ENCODE assay signal across 8 mouse cellular contexts in the genomic region with DNA sequence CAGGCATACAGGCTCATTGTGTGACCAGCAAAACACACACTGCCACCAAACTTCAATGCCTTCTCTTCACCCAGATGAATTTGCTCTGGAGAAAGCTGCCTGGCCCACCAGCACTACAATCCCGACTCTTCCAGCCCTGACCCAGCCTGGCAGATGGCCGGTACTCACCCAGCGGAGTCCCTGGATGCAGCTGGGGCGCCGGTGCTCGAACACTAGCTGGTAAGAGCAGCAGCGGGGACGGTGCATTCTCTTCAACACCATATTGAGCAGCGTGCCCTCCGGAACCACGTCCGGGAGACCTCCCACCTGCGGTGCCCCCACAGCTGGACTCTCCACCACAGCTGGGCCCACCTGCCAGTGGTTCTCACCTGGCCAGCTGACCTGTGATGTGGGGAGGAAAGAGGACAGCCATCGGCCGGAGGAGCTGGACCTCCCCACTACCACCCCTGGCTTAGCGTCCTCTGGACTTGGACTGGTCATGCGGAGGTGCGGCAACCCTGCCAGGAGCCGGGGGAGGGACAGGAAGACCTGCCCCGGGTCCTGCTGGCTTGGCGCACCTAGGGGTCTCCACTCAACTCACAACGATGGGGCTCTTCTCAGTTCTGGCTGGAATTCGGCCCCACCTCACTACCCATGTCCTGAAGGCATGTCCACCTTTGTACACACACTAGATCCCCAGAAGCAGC. TPM values are rescaled to one million over a fixed set of nuclear protein-coding genes. Genes with fewer than 3 reads are reported as not detected.
DNase-seq lines count a peak whose midpoint lies in the region; ATAC-seq and TF ChIP-seq lines count a peak whose summit lies in the region.

No protein-coding gene starts in this region.

- H3K27me3 ChIP-seq in ES-Bruce4 (ENCODE audit: control insufficient read depth, insufficient read depth, low read length, poor library complexity, severe bottlenecking), result no peaks in the 10 kb centered on the region
- H3K27me3 ChIP-seq in hindbrain, embryonic 14.5 days (ENCODE audit: control insufficient read depth, insufficient read depth, low read length), result peaks cover 24% of the 10 kb centered on the region
- peaks cover 50% of the 10 kb centered on the region for H3K27me3 ChIP-seq in liver, embryonic 11.5 days (replicated peaks; ENCODE audit: control insufficient read depth, insufficient read depth, low read length)
- H3K27me3 ChIP-seq in stomach, embryonic 15.5 days (replicated peaks), result peaks cover 21% of the 10 kb centered on the region

- H3K9me3 ChIP-seq in ES-Bruce4 (replicated peaks; ENCODE audit: control insufficient read depth, insufficient read depth, low read length, poor library complexity, severe bottlenecking), result no peaks in the 10 kb centered on the region
- no peaks in the 10 kb centered on the region for H3K9me3 ChIP-seq in hindbrain, embryonic 14.5 days (ENCODE audit: control insufficient read depth, low read length)
- H3K9me3 ChIP-seq in liver, embryonic 11.5 days (ENCODE audit: control insufficient read depth, low read length), result no peaks in the 10 kb centered on the region
- H3K9me3 ChIP-seq in stomach, embryonic 15.5 days, result no peaks in the 10 kb centered on the region

- H3K4me2 ChIP-seq in hindbrain, embryonic 14.5 days (replicated peaks), result peak overlapping the region; percentile 83
- H3K4me2 ChIP-seq in liver, embryonic 11.5 days, result peak overlapping the region; percentile 90
- peak overlapping the region; percentile 97 for H3K4me2 ChIP-seq in stomach, embryonic 15.5 days

- WGBS in hindbrain, embryonic 14.5 days, result 4% methylated on average over 23 of the region's 23 CpGs
- WGBS in liver, embryonic 11.5 days, result 10% methylated on average over 23 of the region's 23 CpGs
- 12% methylated on average over 23 of the region's 23 CpGs for WGBS in stomach, embryonic 15.5 days

- no peak for TF ChIP-seq CTCF in ES-Bruce4 (IDR thresholded peaks at IDR 0.05; ENCODE audit: low read depth, low read length)

- no peak overlapping the region for H3K9ac ChIP-seq in ES-Bruce4 (ENCODE audit: low read depth, poor library complexity, severe bottlenecking)
- H3K9ac ChIP-seq in hindbrain, embryonic 14.5 days, result peak overlapping the region; percentile 52
- no peak overlapping the region for H3K9ac ChIP-seq in liver, embryonic 11.5 days (ENCODE audit: low read depth, low read length)
- H3K9ac ChIP-seq in stomach, embryonic 15.5 days, result peak overlapping the region; percentile 12; the same call in 1 of the 2 replicates

- TF ChIP-seq POLR2A in ES-Bruce4 (IDR thresholded peaks at IDR 0.05; ENCODE audit: insufficient read depth, low read length), result no peak

- H3K27ac ChIP-seq in ES-Bruce4 (ENCODE audit: insufficient read depth, low read length), result no peak overlapping the region
- peak overlapping the region; percentile 65 for H3K27ac ChIP-seq in hindbrain, embryonic 14.5 days
- H3K27ac ChIP-seq in liver, embryonic 11.5 days (ENCODE audit: low read depth, low read length), result peak overlapping the region; percentile 21; the same call in 1 of the 2 replicates
- H3K27ac ChIP-seq in stomach, embryonic 15.5 days, result 0 out of 2 replicates have a peak overlapping the region, but pooled peaks have one; percentile 14

- peak; percentile 43; the same call in 1 of the 2 replicates for ATAC-seq in hindbrain, embryonic 14.5 days (ENCODE audit: low FRiP score)
- 0 out of 2 replicates have a peak, but pooled peaks have one; percentile 5 for ATAC-seq in liver, embryonic 11.5 days (replicated peaks; ENCODE audit: low FRiP score)
- ATAC-seq in stomach, embryonic 15.5 days (ENCODE audit: insufficient read depth, low FRiP score, low read depth), result no peak
- ATAC-seq in megakaryocyte progenitor cell, adult 5-6 weeks (replicated peaks; ENCODE audit: poor library complexity), result no peak

- DNase-seq in embryo, embryonic 11 days, result peak; percentile 39
- no peak for DNase-seq in embryo, embryonic 9.5 days (ENCODE audit: extremely low spot score)
- DNase-seq in hindbrain, embryonic 14.5 days (ENCODE audit: low spot score), result no peak
- DNase-seq in liver, embryonic 11.5 days (ENCODE audit: low spot score), result no peak
- no peak for DNase-seq in embryo, embryonic 10.5 days (ENCODE audit: low spot score)

- no peaks in the 10 kb centered on the region for H3K36me3 ChIP-seq in ES-Bruce4 (ENCODE audit: control insufficient read depth, insufficient read depth, low read length, poor library complexity, severe bottlenecking)
- no peaks in the 10 kb centered on the region for H3K36me3 ChIP-seq in hindbrain, embryonic 14.5 days (replicated peaks; ENCODE audit: control insufficient read depth, insufficient read depth)
- no peaks in the 10 kb centered on the region for H3K36me3 ChIP-seq in liver, embryonic 11.5 days (ENCODE audit: control insufficient read depth, insufficient read depth, low read length)
- no peaks in the 10 kb centered on the region for H3K36me3 ChIP-seq in stomach, embryonic 15.5 days

- H3K4me1 ChIP-seq in ES-Bruce4 (ENCODE audit: control insufficient read depth, insufficient read depth, low read length), result peaks cover 10% of the 10 kb centered on the region
- peaks cover 22% of the 10 kb centered on the region for H3K4me1 ChIP-seq in hindbrain, embryonic 14.5 days (replicated peaks; ENCODE audit: control insufficient read depth, insufficient read depth, low read length)
- peaks cover 17% of the 10 kb centered on the region for H3K4me1 ChIP-seq in liver, embryonic 11.5 days (replicated peaks; ENCODE audit: control insufficient read depth, insufficient read depth, low read length)
- peaks cover 24% of the 10 kb centered on the region for H3K4me1 ChIP-seq in stomach, embryonic 15.5 days

- no peak for TF ChIP-seq EP300 in ES-Bruce4 (IDR thresholded peaks at IDR 0.05; ENCODE audit: insufficient read depth, low read depth, low read length)

- H3K4me3 ChIP-seq in ES-Bruce4 (ENCODE audit: low read depth, low read length), result peak overlapping the region; percentile 71
- H3K4me3 ChIP-seq in hindbrain, embryonic 14.5 days (replicated peaks; ENCODE audit: low read length), result peak overlapping the region; percentile 35
- H3K4me3 ChIP-seq in liver, embryonic 11.5 days (ENCODE audit: low read depth, low read length), result peak overlapping the region; percentile 53
- peak overlapping the region; percentile 55 for H3K4me3 ChIP-seq in stomach, embryonic 15.5 days (replicated peaks)

RNA-seq across cellular contexts. Expression of a gene that starts 1.0 kb away (rescaled TPM):
- polyA plus RNA-seq in ES-Bruce4 (2011; ENCODE audit: insufficient read depth, insufficient read length, low read depth, missing spikeins), result 3.1 and 3.5 TPM in 2 replicates
- 7.3 and 9.6 TPM in 2 replicates for polyA plus RNA-seq in hindbrain, embryonic 14.5 days (2014; fragmentation: Nextera tagmentation; extraction: Ambion mirVana)
- polyA plus RNA-seq in liver, embryonic 11.5 days (2014; fragmentation: Nextera tagmentation; extraction: Ambion mirVana), result 4.1 and 4.5 TPM in 2 replicates
- polyA plus RNA-seq in stomach, embryonic 15.5 days (2015; fragmentation: Nextera tagmentation; extraction: Ambion mirVana), result 9.0 and 10.0 TPM in 2 replicates
- total RNA-seq in megakaryocyte progenitor cell, adult 5-6 weeks (2015), result 4.0 and 4.5 TPM in 2 replicates
- total RNA-seq in megakaryocyte progenitor cell, adult 5-6 weeks (2017), result 11.7 and 12.0 TPM in 2 replicates

RNA-seq across cellular contexts. Expression of a gene that starts 11.6 kb away (rescaled TPM):
- 16.0 and 17.2 TPM in 2 replicates for polyA plus RNA-seq in ES-Bruce4 (2011; ENCODE audit: insufficient read depth, insufficient read length, low read depth, missing spikeins)
- polyA plus RNA-seq in hindbrain, embryonic 14.5 days (2014; fragmentation: Nextera tagmentation; extraction: Ambion mirVana), result 92.6 and 101 TPM in 2 replicates
- 55.0 and 62.1 TPM in 2 replicates for polyA plus RNA-seq in liver, embryonic 11.5 days (2014; fragmentation: Nextera tagmentation; extraction: Ambion mirVana)
- 29.6 and 41.9 TPM in 2 replicates for polyA plus RNA-seq in stomach, embryonic 15.5 days (2015; fragmentation: Nextera tagmentation; extraction: Ambion mirVana)
- 83.0 and 94.4 TPM in 2 replicates for total RNA-seq in megakaryocyte progenitor cell, adult 5-6 weeks (2015)
- total RNA-seq in megakaryocyte progenitor cell, adult 5-6 weeks (2017), result 62.7 and 70.0 TPM in 2 replicates

RNA-seq across cellular contexts. Expression of a gene that starts 35.6 kb away (rescaled TPM):
- polyA plus RNA-seq in ES-Bruce4 (2011; ENCODE audit: insufficient read depth, insufficient read length, low read depth, missing spikeins), result 0.82 and 1.2 TPM in 2 replicates
- polyA plus RNA-seq in hindbrain, embryonic 14.5 days (2014; fragmentation: Nextera tagmentation; extraction: Ambion mirVana), result 0.20 and 0.31 TPM in 2 replicates
- polyA plus RNA-seq in liver, embryonic 11.5 days (2014; fragmentation: Nextera tagmentation; extraction: Ambion mirVana), result not detected in 2 replicates
- polyA plus RNA-seq in stomach, embryonic 15.5 days (2015; fragmentation: Nextera tagmentation; extraction: Ambion mirVana), result 0.35 and 2.2 TPM in 2 replicates
- 0.46 and 0.86 TPM in 2 replicates for total RNA-seq in megakaryocyte progenitor cell, adult 5-6 weeks (2015)
- 1.7 and 2.3 TPM in 2 replicates for total RNA-seq in megakaryocyte progenitor cell, adult 5-6 weeks (2017)

Comparison
In these comparisons a context has a peak if more than half of its experiments do, and no peak if none do; other contexts are left out.
1. H3K9ac ChIP-seq: peak in hindbrain, embryonic 14.5 days (single experiment) and stomach, embryonic 15.5 days (single experiment); none in ES-Bruce4 (single experiment) and liver, embryonic 11.5 days (single experiment).
2. ATAC-seq: peak in hindbrain, embryonic 14.5 days (single experiment) and liver, embryonic 11.5 days (single experiment); none in stomach, embryonic 15.5 days (single experiment) and megakaryocyte progenitor cell, adult 5-6 weeks (single experiment).
3. Peak in every context shown above with its lines, with median percentiles within 50 percentile points of each other: H3K4me3 ChIP-seq and H3K4me2 ChIP-seq.